Mouse (Mus musculus) ZHBTc4 (cell line): ENCODE measurements around the gene Stmn3.

Experiments
- DNase-seq: peaks from one replicate; pipeline ENCODE4 v3.0.0-alpha.2; 2011; ENCODE audit warnings: low read depth, low spot score

The Stmn3 gene

GRCm38 (mm10) chr2:181314080-181314810 is at the start of gene Stmn3:
Stmn3 (minus strand) TSS chr2:181314500.
- peak; percentile 92 for DNase-seq

DNA sequence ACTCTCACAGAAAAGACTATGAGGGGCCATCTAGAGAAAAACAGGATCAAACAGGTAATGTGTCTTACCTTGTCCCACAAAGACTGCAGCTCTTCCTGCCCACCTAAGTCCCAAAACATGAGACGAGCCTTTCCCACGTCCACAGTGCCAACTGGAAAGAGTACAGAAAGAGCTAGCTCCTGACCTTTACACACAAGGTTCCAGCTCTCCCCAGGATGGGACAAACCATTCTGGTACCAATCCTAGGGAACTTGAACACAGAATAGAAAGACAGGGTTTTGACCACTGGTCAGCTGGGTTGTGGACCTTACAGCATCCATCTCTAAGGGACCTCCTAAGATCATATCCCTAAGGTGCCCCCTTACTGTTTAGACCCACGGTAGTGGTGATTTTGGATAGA is 49.6 kb upstream of the Stmn3 start:
- DNase-seq, result no peak

- DNase-seq, result no peak
These were observed 42.5 kb upstream of the Stmn3 start for GRCm38 (mm10) chr2:181356780-181357179.

- no peak for DNase-seq
These were observed 28.5 kb upstream of the Stmn3 start for GRCm38 (mm10) chr2:181342766-181343165.

- DNase-seq, result no peak
These were observed 26.1 kb upstream of the Stmn3 start for GRCm38 (mm10) chr2:181340426-181340825.

DNA sequence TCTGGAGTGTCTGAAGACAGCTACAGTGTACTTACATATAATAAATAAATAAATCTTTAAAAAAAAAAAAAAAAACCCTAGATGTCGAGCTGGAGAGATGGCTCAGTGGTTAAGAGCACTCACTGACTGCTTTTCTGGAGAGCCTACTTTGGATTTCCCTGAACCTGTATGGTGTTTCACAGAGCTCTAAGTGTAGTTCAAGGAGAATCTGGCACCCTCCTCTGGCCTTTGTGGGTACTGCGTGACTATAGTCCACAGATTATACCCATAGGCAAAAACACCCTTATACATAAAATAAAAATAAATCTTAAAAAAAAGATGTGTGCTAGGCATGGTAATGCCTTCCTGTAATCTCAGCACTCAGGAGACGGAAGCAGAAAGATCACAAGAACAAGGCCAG is 19.7 kb upstream of the Stmn3 start:
- DNase-seq, result peak; percentile 72

DNA sequence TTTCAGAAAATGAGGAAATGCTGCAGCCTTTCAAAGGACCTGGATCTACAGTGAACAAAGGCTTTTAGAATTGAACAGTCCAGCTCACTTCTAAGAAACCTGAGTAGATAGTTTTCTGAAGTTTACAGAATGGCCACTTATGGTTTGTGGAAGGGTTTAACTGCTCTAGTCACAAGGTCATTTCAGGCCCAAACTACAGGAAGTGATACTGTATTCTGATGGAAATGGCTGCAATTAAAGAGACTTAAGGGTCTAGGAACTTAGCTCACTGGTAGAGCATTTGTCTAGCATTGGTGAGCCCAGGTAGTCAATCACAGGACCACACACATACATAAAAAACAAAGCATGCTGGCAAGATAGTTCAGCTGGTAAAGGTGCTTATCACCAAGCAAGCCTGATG is 18.2 kb upstream of the Stmn3 start:
- peak; percentile 84 for DNase-seq

- DNase-seq, result no peak
These were observed 11.8 kb upstream of the Stmn3 start for GRCm38 (mm10) chr2:181326098-181326497.

- DNase-seq, result peak; percentile 55
These were observed 7.8 kb upstream of the Stmn3 start for GRCm38 (mm10) chr2:181322136-181322535.

- DNase-seq, result no peak
These were observed 5.8 kb upstream of the Stmn3 start for GRCm38 (mm10) chr2:181320103-181320499.

- peak; percentile 96 for DNase-seq
These were observed 5.2 kb upstream of the Stmn3 start, which contains the start of gene Rtel1 for GRCm38 (mm10) chr2:181319248-181320102. Rtel1 (plus strand) TSS chr2:181319739.

GRCm38 (mm10) chr2:181313344-181314079 is 788 bp downstream of the Stmn3 start:
- peak; percentile 67 for DNase-seq

- DNase-seq, result peak; percentile 45
These were observed 1.3 kb downstream of the Stmn3 start for GRCm38 (mm10) chr2:181313006-181313343.

GRCm38 (mm10) chr2:181312435-181312834 is 1.9 kb downstream of the Stmn3 start:
- DNase-seq, result no peak

GRCm38 (mm10) chr2:181307144-181307804 is 7.0 kb downstream of the Stmn3 start:
- peak; percentile 94 for DNase-seq

- DNase-seq, result no peak
These were observed 9.4 kb downstream of the Stmn3 start for GRCm38 (mm10) chr2:181304944-181305343.

GRCm38 (mm10) chr2:181302041-181302440 is 12.3 kb downstream of the Stmn3 start:
- peak; percentile 91 for DNase-seq

DNA sequence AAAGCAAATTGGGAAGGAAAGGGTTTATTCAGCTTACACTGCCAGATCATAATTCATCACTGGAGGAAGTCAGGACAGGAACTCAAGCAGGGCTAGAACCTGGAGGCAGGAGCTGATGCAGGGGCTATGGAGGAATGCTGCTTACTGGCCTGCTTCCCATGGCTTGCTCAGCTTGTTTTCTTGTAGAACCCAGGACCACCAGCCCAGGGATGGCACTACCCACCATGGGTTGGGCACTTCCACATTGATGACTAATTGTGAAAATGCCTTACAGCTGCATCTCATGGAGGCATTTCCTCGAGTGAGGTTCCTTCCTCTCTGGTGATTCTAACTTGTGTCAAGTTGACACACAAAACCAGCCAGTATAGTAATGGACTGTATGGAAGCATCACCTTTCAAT is 23.4 kb downstream of the Stmn3 start:
- DNase-seq, result no peak

DNA sequence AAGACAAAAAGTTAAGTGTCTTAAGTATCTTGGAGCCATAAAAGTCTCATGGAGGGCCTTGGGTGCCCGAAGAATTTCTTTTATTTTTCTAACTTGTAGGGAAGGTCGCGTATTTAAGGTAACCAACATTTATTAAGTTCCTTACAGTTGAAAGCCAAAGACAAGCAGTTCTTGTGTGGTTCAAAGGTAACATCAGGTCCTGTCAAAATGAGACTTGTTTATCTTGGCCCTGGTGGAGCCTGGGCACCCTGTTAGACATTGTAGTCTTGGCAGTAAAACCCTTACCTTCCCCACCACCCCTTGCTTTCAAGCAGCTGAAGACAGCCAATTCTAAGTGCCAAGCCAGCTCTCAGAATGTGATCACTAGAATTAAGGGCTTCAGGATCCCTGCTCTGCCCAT is 25.6 kb downstream of the Stmn3 start:
- no peak for DNase-seq

DNA sequence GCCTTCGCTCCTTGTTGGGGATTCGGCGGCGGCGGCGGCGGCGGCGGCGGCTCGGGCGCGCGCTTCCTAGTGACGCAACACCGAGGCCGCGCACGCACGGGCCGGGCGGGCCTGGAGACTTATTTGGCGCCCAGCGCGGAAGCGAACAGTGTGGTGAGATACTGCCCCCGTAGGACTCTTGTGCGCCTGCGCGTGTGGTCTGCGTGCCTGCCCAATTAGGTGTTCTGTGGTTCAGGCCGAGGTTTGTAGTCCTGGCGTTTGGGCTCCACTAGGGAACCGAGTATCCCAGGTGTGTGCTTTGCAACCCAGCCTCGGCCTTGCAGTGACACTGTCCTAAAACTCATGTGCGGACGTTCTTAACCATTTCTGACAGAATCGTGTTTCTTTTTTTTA is 26.3 kb downstream of the Stmn3 start, which contains the start of gene Gmeb2:
Gmeb2 (minus strand) TSS at position 78 of the 393 bp plus-strand sequence.
- peak; percentile 99 for DNase-seq

DNA sequence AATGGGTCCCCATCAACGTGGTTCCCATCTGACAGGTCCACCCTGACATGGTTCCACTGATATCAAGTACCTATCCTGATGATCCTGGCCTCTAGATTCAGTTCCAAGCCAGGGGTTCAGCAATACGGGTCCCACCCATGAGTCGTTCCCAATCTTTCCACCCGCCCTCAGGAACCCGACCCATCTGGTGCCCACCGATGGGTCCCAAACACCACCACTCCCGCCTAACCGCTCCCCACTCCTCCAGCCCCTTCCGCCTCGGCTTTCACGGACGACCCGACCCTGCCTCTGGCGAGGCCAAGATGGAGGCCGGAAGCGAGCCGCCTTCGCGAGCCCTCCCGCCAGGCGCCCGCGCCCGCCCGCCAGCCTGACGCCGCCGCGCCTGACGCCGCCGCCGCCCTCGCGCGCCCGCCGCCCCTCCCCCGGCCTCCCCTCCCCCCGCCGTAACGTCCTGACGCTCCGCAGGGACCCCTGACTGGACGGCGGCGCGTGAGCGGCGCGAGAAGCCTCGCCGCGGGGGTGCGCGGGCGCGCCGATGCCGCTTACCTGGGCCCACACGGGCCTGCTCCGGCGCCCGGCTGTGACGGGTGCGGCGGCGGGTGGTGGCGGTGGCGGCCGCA is 26.9 kb downstream of the Stmn3 start:
- peak; percentile 88 for DNase-seq
